Mouse (Mus musculus) kidney, adult 2 months (tissue): ENCODE results near the gene Mycbpap.

Experiments used
- CTCF ChIP-seq: fragments of 200-500 bp; conservative IDR thresholded peaks from 2 replicates; pipeline ENCODE4 v1.5.1; 2011; ENCODE audit warnings: low read depth, mild to moderate bottlenecking, control low read depth, low read length, moderate library complexity, mixed read lengths; ENCODE audit not compliant: insufficient read depth, insufficient read length
- POLR2A ChIP-seq: fragments of 200-500 bp; IDR thresholded peaks from one replicate; pipeline ENCODE4 v1.6.1; 2011; ENCODE audit warnings: low read depth, low read length, control low read depth

DNA sequence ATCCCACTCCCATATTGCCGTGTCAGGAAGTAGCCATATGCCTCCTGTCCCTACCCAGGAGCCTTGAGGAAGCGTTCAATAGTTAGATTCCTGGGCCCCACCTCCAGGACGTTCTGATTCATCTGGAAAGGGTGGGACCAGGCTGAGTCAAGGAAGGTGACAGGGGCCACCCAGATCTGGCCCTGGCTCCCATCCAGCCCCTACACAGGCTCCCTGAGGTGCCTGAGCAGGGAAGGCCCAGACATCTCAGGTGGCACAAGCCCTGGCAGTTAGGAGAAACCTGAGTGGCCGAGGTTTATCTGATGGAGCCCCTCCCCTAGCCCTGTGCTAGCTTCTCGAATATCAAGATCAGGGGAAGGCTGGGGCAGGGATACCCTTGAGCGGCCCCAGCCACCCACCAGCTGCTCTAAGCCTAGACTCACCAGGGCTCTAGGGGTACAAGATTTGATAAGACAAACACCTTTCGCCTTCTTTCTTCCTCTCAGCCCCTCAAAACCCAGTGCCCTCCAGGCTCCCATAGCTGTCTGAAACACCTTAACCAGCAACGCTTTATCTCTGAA, 17.3 kb upstream of the Mycbpap start:
- no peak for TF ChIP-seq CTCF
- TF ChIP-seq POLR2A, result no peak
